17 mouse cellular contexts compared by ENCODE assay signal in genomic region chr2:153557259-153557658, GRCm38 (mm10).
"Had no signal": no experiment of that assay in that cellular context is flagged by ENCODE, and none has a peak within 500 bp of the region (broad histone marks: within the 10 kb centered on the region; RNA-seq: fewer than 3 reads in every experiment).

No protein-coding gene starts in this region.

- H3K9ac ChIP-seq: limb, embryonic 12.5 days; limb, embryonic 15.5 days; liver, embryonic 15.5 days had no signal

- H3K4me2 ChIP-seq: limb, embryonic 12.5 days; limb, embryonic 15.5 days; liver, embryonic 15.5 days; midbrain, embryonic 11.5 days had no signal

- ATAC-seq: intestine, postnatal 0 days had no signal

- H3K27me3 ChIP-seq: liver, embryonic 15.5 days had no signal

- DNase-seq: kidney, adult 2 months; kidney, postnatal 25 days; layer of hippocampus, postnatal 36 days; left cerebral cortex, postnatal 4 days; lung, adult 2 months; lung, postnatal 14 days; lung, postnatal 4 days; midbrain, embryonic 14.5 days; thymus, adult 18-20 months; thymus, postnatal 36 days had no signal

- H3K36me3 ChIP-seq: limb, embryonic 12.5 days; limb, embryonic 15.5 days; liver, embryonic 15.5 days had no signal

- H3K27ac ChIP-seq: kidney, postnatal 0 days; left cerebral cortex, adult 2 months; limb, embryonic 12.5 days; limb, embryonic 15.5 days; liver, embryonic 15.5 days had no signal

- H3K9me3 ChIP-seq: limb, embryonic 15.5 days; liver, embryonic 15.5 days had no signal

- H3K4me3 ChIP-seq: left cerebral cortex, adult 2 months; limb, embryonic 12.5 days; limb, embryonic 15.5 days; liver, embryonic 15.5 days had no signal
